Mouse (Mus musculus) brain, embryonic 14.5 days (tissue): ENCODE results near the gene Clptm1l. TPM values are rescaled to one million over a fixed set of nuclear protein-coding genes. Genes with fewer than 3 reads are reported as not detected.
A peak's percentile ranks its signal among the peaks of the same experiment; 100 is the strongest.

Experiments used
- DNase-seq: peaks from one replicate; pipeline ENCODE4 v3.0.0-alpha.2; 2011; ENCODE audit warnings: low read depth
- CTCF ChIP-seq: fragments of 200-500 bp; IDR thresholded peaks from 2 replicates; pipeline ENCODE4 v1.5.1; 2012; ENCODE audit warnings: inconsistent platforms, mild to moderate bottlenecking, moderate library complexity, borderline replicate concordance; ENCODE audit not compliant: insufficient read depth, insufficient read length; ENCODE audit errors: extremely low read depth
- POLR2A ChIP-seq: fragments of 200-500 bp; IDR thresholded peaks from 2 replicates; pipeline ENCODE4 v1.6.1; 2012; ENCODE audit warnings: mild to moderate bottlenecking, inconsistent platforms, borderline replicate concordance; ENCODE audit not compliant: poor library complexity, insufficient read depth, insufficient read length, severe bottlenecking; ENCODE audit errors: extremely low read depth
- polyA plus RNA-seq: library from polyadenylated mRNA; depleted of rRNA; stranded (reverse); fragments of >200 nt; gene quantifications from 2 replicates; pipeline ENCODE4 v1.2.3, GENCODE M21; 2012; rRNA removed

Clptm1l gene
- polyA plus RNA-seq, 1 experiment = 138 TPM

- no peak for DNase-seq
- TF ChIP-seq CTCF (no peak), POLR2A (no peak)
Measured at GRCm38 (mm10) chr13:73631837-73632236, 28.0 kb downstream of the Clptm1l start.

- TF ChIP-seq CTCF (no peak), POLR2A (no peak)
- no peak for DNase-seq
Measured at GRCm38 (mm10) chr13:73637826-73638225, 34.0 kb downstream of the Clptm1l start.

GRCm38 (mm10) chr13:73641296-73641695 is 37.5 kb downstream of the Clptm1l start:
- TF ChIP-seq POLR2A = no peak
- no peak for TF ChIP-seq CTCF
- DNase-seq = no peak

GRCm38 (mm10) chr13:73646397-73647087 is 42.7 kb downstream of the Clptm1l start:
- no peak for TF ChIP-seq POLR2A
- TF ChIP-seq CTCF = peak; percentile 78

GRCm38 (mm10) chr13:73653266-73653665 is 49.5 kb downstream of the Clptm1l start:
- no peak for TF ChIP-seq POLR2A
- TF ChIP-seq CTCF = no peak

More at GRCm38 (mm10) chr13:73646397-73647087, 42.7 kb downstream of the Clptm1l start:
- DNase-seq = peak; percentile 69

GRCm38 (mm10) chr13:73654976-73655375 is 51.2 kb downstream of the Clptm1l start:
- TF ChIP-seq CTCF = no peak
- TF ChIP-seq POLR2A = no peak
- no peak for DNase-seq

More at GRCm38 (mm10) chr13:73653266-73653665, 49.5 kb downstream of the Clptm1l start:
- DNase-seq = no peak

GRCm38 (mm10) chr13:73658953-73659352 is 55.1 kb downstream of the Clptm1l start:
- TF ChIP-seq POLR2A (no peak), CTCF (no peak)
- no peak for DNase-seq

GRCm38 (mm10) chr13:73660163-73660695 is 56.4 kb downstream of the Clptm1l start:
- TF ChIP-seq POLR2A = no peak
- TF ChIP-seq CTCF = no peak
- DNase-seq = no peak

Other genes starting within 250 kb of the Clptm1l start
- gene Lpcat1, start 136.8 kb upstream of the Clptm1l start, polyA plus RNA-seq = 91.4 and 99.1 TPM in 2 replicates
- gene Slc6a3, start 67.3 kb upstream of the Clptm1l start, polyA plus RNA-seq = 2.4 and 2.7 TPM in 2 replicates
- gene Tert, start 22.9 kb downstream of the Clptm1l start, polyA plus RNA-seq = 17.2 and 21.5 TPM in 2 replicates
- not detected in 2 replicates for gene Slc6a18, start 74.0 kb downstream of the Clptm1l start, polyA plus RNA-seq
- gene Slc6a19, start 100.9 kb downstream of the Clptm1l start, polyA plus RNA-seq = 0.19 and 0.45 TPM in 2 replicates
- 24.8 and 33.8 TPM in 2 replicates for gene Slc12a7, start 129.1 kb downstream of the Clptm1l start, polyA plus RNA-seq
- gene Nkd2, start 243.6 kb downstream of the Clptm1l start, polyA plus RNA-seq = 14.6 and 19.3 TPM in 2 replicates